Mouse (Mus musculus): Measurements from ENCODE around the gene Ppie.

DNA sequence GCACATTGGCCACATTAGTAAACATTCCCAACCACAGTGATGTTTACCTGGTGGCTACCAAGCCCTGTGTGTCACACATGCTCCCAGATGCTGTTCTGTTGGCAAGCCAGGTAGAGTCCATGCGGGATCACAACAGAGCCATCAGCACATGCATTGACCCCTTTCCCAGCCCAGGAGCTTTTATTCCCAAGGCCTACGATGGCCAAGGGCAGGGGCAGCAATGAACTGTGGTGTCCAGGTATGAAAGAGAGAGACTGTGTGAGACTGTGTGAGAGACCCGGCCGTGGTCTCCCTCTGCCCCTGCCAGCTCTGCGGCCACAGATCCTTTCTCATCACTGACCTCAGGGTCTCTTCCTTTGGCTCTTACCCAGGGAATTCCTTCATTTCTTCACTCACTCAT is 31.7 kb downstream of the Ppie start:
- TF ChIP-seq CTCF (IDR thresholded peaks at IDR 0.05) = no peak
- no peak for TF ChIP-seq EP300 (IDR thresholded peaks at IDR 0.05)

All from lung, postnatal 0 days (tissue).